ENCODE assay signal across 8 mouse cellular contexts in the genomic region with DNA sequence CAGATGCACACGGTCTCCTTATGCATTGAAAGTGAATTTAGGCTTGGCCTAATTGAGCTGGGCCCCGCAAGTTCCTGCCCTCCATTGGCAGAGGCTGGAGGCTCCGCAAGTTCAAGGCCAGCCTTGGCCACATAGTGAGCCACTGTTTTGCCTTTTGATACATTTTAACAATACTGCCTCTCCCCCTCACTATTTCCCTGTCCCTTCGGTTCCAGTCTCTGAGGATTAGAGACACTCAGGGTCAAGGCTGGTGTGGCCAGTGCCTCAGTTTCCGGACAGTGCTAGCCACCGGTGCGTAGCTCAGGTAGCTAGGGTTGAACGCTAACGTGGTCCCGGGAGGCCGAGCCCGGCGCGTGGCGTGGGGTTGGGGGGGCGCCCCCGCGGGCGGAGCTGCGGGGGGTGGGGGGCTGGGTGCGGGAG. TPM values are rescaled to one million over a fixed set of nuclear protein-coding genes. Genes with fewer than 3 reads are reported as not detected.
DNase-seq lines count a peak whose midpoint lies in the region; ATAC-seq and TF ChIP-seq lines count a peak whose summit lies in the region.

No protein-coding gene starts in this region.

- peak overlapping the region; percentile 58 for H3K27ac ChIP-seq in heart, adult 2 months
- peak overlapping the region; percentile 20; the same call in 1 of the 2 replicates for H3K27ac ChIP-seq in ES-Bruce4 (ENCODE audit: insufficient read depth, low read length)
- H3K27ac ChIP-seq in embryonic fibroblast, embryonic 13.5 days (ENCODE audit: insufficient read depth, low read length), result peak overlapping the region; percentile 70
- H3K27ac ChIP-seq in limb, embryonic 13.5 days, result peak overlapping the region; percentile 94
- peak overlapping the region; percentile 86 for H3K27ac ChIP-seq in stomach, embryonic 15.5 days

- no peaks in the 10 kb centered on the region for H3K27me3 ChIP-seq in heart, adult 2 months (ENCODE audit: control insufficient read depth, insufficient read depth, low read length)
- H3K27me3 ChIP-seq in ES-Bruce4 (ENCODE audit: control insufficient read depth, insufficient read depth, low read length, poor library complexity, severe bottlenecking), result no peaks in the 10 kb centered on the region
- no peaks in the 10 kb centered on the region for H3K27me3 ChIP-seq in limb, embryonic 13.5 days
- H3K27me3 ChIP-seq in stomach, embryonic 15.5 days (replicated peaks), result no peaks in the 10 kb centered on the region

- intact Hi-C loops in heart, adult 2 months (cut with DNase I), result no loop called here
- intact Hi-C loops in heart, postnatal 36 days (cut with DNase I), result no loop called here

- no peak for DNase-seq in heart, adult 2 months
- DNase-seq in heart, postnatal 36 days, result no peak
- DNase-seq in layer of hippocampus, adult 11-12 months (ENCODE audit: low spot score), result no peak
- DNase-seq in right cerebral cortex, postnatal 4 days, result no peak

- H3K36me3 ChIP-seq in heart, adult 2 months (ENCODE audit: control insufficient read depth, insufficient read depth, low read length), result no peaks in the 10 kb centered on the region
- no peaks in the 10 kb centered on the region for H3K36me3 ChIP-seq in ES-Bruce4 (ENCODE audit: control insufficient read depth, insufficient read depth, low read length, poor library complexity, severe bottlenecking)
- peaks cover 11% of the 10 kb centered on the region for H3K36me3 ChIP-seq in limb, embryonic 13.5 days
- H3K36me3 ChIP-seq in stomach, embryonic 15.5 days, result no peaks in the 10 kb centered on the region

- H3K9ac ChIP-seq in heart, adult 2 months (ENCODE audit: low read depth, low read length), result peak overlapping the region; percentile 74
- H3K9ac ChIP-seq in ES-Bruce4 (ENCODE audit: low read depth, poor library complexity, severe bottlenecking), result peak overlapping the region; percentile 89
- H3K9ac ChIP-seq in limb, embryonic 13.5 days, result peak overlapping the region; percentile 99
- peak overlapping the region; percentile 94 for H3K9ac ChIP-seq in stomach, embryonic 15.5 days

- no peak for ATAC-seq in limb, embryonic 13.5 days (ENCODE audit: low FRiP score, low read depth)
- ATAC-seq in stomach, embryonic 15.5 days (ENCODE audit: insufficient read depth, low FRiP score, low read depth), result no peak

- WGBS in heart, adult 2 months, result 12% methylated on average over 21 of the region's 21 CpGs
- WGBS in limb, embryonic 13.5 days, result 13% methylated on average over 15 of the region's 21 CpGs
- WGBS in stomach, embryonic 15.5 days, result 8% methylated on average over 21 of the region's 21 CpGs

- no peaks in the 10 kb centered on the region for H3K79me2 ChIP-seq in heart, adult 2 months (replicated peaks; ENCODE audit: control insufficient read depth, insufficient read depth, low read length)

- H3K4me1 ChIP-seq in heart, adult 2 months (ENCODE audit: control insufficient read depth, insufficient read depth, low read length), result peaks cover 4% of the 10 kb centered on the region; the same call in 1 of the 2 replicates
- H3K4me1 ChIP-seq in ES-Bruce4 (ENCODE audit: control insufficient read depth, insufficient read depth, low read length), result peaks cover 21% of the 10 kb centered on the region
- peaks cover 9% of the 10 kb centered on the region for H3K4me1 ChIP-seq in embryonic fibroblast, embryonic 13.5 days (ENCODE audit: control insufficient read depth, insufficient read depth, low read length)
- H3K4me1 ChIP-seq in limb, embryonic 13.5 days, result peaks cover 61% of the 10 kb centered on the region
- peaks cover 38% of the 10 kb centered on the region for H3K4me1 ChIP-seq in stomach, embryonic 15.5 days

- TF ChIP-seq POLR2A in heart, adult 2 months (IDR thresholded peaks at IDR 0.05; ENCODE audit: insufficient read depth, low read depth, low read length), result no peak
- TF ChIP-seq POLR2A in ES-Bruce4 (IDR thresholded peaks at IDR 0.05; ENCODE audit: insufficient read depth, low read length), result no peak
- no peak; the same call in 1 of the 2 replicates for TF ChIP-seq POLR2A in embryonic fibroblast, embryonic 13.5 days (IDR thresholded peaks at IDR 0.05; ENCODE audit: low read depth, low read length)

- H3K4me3 ChIP-seq in heart, adult 2 months, result peak overlapping the region; percentile 54
- peak overlapping the region; percentile 75 for H3K4me3 ChIP-seq in ES-Bruce4 (ENCODE audit: low read depth, low read length)
- H3K4me3 ChIP-seq in embryonic fibroblast, embryonic 13.5 days (ENCODE audit: insufficient read depth, low read length), result peak overlapping the region; percentile 45
- H3K4me3 ChIP-seq in limb, embryonic 13.5 days, result peak overlapping the region; percentile 84
- H3K4me3 ChIP-seq in stomach, embryonic 15.5 days (replicated peaks), result peak overlapping the region; percentile 72

- peak overlapping the region; percentile 86 for H3K4me2 ChIP-seq in limb, embryonic 13.5 days (replicated peaks)
- peak overlapping the region; percentile 78 for H3K4me2 ChIP-seq in stomach, embryonic 15.5 days

- no peaks in the 10 kb centered on the region for H3K9me3 ChIP-seq in ES-Bruce4 (replicated peaks; ENCODE audit: control insufficient read depth, insufficient read depth, low read length, poor library complexity, severe bottlenecking)
- no peaks in the 10 kb centered on the region for H3K9me3 ChIP-seq in limb, embryonic 13.5 days
- no peaks in the 10 kb centered on the region for H3K9me3 ChIP-seq in stomach, embryonic 15.5 days

- no peak for TF ChIP-seq CTCF in heart, adult 2 months (IDR thresholded peaks at IDR 0.05)
- TF ChIP-seq CTCF in ES-Bruce4 (IDR thresholded peaks at IDR 0.05; ENCODE audit: low read depth, low read length), result no peak
- no peak for TF ChIP-seq CTCF in embryonic fibroblast, embryonic 13.5 days (IDR thresholded peaks at IDR 0.05; ENCODE audit: borderline replicate concordance, insufficient read depth, low read length)

- TF ChIP-seq EP300 in heart, adult 2 months (IDR thresholded peaks at IDR 0.05; ENCODE audit: insufficient read depth, low read depth, low read length), result no peak
- no peak for TF ChIP-seq EP300 in ES-Bruce4 (IDR thresholded peaks at IDR 0.05; ENCODE audit: insufficient read depth, low read depth, low read length)

RNA-seq across cellular contexts. Expression of gene Src, which starts 5.5 kb away (rescaled TPM):
- total RNA-seq in heart, adult 2 months (2021), result 1 to 10 TPM; 4.0 to 4.1 TPM
- polyA plus RNA-seq in heart, adult 2 months (2012; rRNA removed), result 5.4 and 5.8 TPM in 2 replicates
- total RNA-seq in heart, postnatal 36 days (2021), result 1 to 10 TPM; 3.4 to 4.9 TPM
- 53.4 and 54.7 TPM in 2 replicates for polyA plus RNA-seq in ES-Bruce4 (2011; ENCODE audit: insufficient read depth, insufficient read length, low read depth, missing spikeins)
- 38.1 and 48.9 TPM in 2 replicates for polyA plus RNA-seq in embryonic fibroblast, embryonic 13.5 days (2011; ENCODE audit: insufficient read length, low read depth, missing spikeins)
- polyA plus RNA-seq in limb, embryonic 13.5 days (2015; fragmentation: Nextera tagmentation; extraction: Ambion mirVana), result 20.8 and 22.4 TPM in 2 replicates
- polyA plus RNA-seq in stomach, embryonic 15.5 days (2015; fragmentation: Nextera tagmentation; extraction: Ambion mirVana), result 18.2 and 18.4 TPM in 2 replicates

RNA-seq across cellular contexts. Expression of gene Manbal, which starts 56.3 kb away (rescaled TPM):
- total RNA-seq in heart, adult 2 months (2021), result 10 to 100 TPM; 14.5 to 20.1 TPM
- polyA plus RNA-seq in heart, adult 2 months (2012; rRNA removed), result 42.6 and 44.2 TPM in 2 replicates
- total RNA-seq in heart, postnatal 36 days (2021), result 10 to 100 TPM; 21.5 to 23.1 TPM
- 37.8 and 38.1 TPM in 2 replicates for polyA plus RNA-seq in ES-Bruce4 (2011; ENCODE audit: insufficient read depth, insufficient read length, low read depth, missing spikeins)
- polyA plus RNA-seq in embryonic fibroblast, embryonic 13.5 days (2011; ENCODE audit: insufficient read length, low read depth, missing spikeins), result 53.9 and 54.2 TPM in 2 replicates
- polyA plus RNA-seq in limb, embryonic 13.5 days (2015; fragmentation: Nextera tagmentation; extraction: Ambion mirVana), result 93.8 and 104 TPM in 2 replicates
- polyA plus RNA-seq in stomach, embryonic 15.5 days (2015; fragmentation: Nextera tagmentation; extraction: Ambion mirVana), result 68.3 and 78.5 TPM in 2 replicates

Comparison
In these comparisons a context has a peak if more than half of its experiments do, and no peak if none do; other contexts are left out.
1. H3K27ac ChIP-seq: peak in every context shown above with its lines; median percentile 94 in limb, embryonic 13.5 days; 86 in stomach, embryonic 15.5 days; 70 in embryonic fibroblast, embryonic 13.5 days; 58 in heart, adult 2 months; 20 in ES-Bruce4.